Comparison of ENCODE assay signal across 36 mouse cellular contexts in the genomic region with DNA sequence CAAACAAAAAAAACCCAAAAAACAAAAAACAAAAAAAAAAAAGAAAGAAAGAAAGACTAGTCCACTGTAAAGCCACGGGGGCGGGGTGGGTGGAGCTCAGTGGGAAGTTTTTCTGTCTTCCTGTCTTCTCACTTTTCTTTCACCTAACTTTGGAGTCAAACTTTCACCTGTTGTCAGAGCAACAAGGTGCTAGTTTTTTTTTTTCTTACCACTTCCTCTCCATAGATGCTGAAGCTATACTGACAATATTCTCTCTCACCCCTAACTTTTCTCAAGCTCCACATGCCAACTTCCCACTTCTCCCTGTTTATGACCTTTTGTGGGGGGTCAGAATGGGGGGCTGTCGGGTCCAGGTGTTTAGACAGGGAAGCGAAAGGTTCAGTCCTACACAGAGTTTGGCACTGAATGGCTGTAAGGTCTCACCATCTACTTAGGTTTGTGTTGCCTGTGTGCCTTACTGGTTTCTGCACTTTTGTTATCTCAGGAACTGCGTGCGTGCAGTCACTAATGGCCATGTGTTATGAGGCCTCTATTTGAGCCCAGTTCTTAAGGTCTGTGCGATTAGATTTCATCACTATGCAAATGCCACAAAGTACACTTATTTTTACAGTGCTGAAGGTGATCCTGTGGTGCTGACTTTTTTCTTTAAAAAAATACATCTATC. TPM values are rescaled to one million over a fixed set of nuclear protein-coding genes. Genes with fewer than 3 reads are reported as not detected.
DNase-seq lines count a peak whose midpoint lies in the region; ATAC-seq and TF ChIP-seq lines count a peak whose summit lies in the region.
"Had no signal": no experiment of that assay in that cellular context is flagged by ENCODE, and none has a peak within 500 bp of the region (broad histone marks: within the 10 kb centered on the region; RNA-seq: fewer than 3 reads in every experiment).

No protein-coding gene starts in this region.

- peak; percentile 8 for DNase-seq in thymus, adult 2 months
- no peak for DNase-seq in thymus, adult 18-20 months
- peak; percentile 24 to 41 for DNase-seq in natural killer cell, adult 2 months (ENCODE audit: low spot score in 2 of 2)
- DNase-seq in thymus, postnatal 4 days, result peak; percentile 53
- DNase-seq in ovary, postnatal 14 days (ENCODE audit: low spot score), result no peak
- DNase-seq in urinary bladder, postnatal 25 days (ENCODE audit: low spot score), result no peak
- DNase-seq: adrenal gland, adult 2 months; cerebellum, adult 11 months; cerebellum, adult 9-10 months; heart, adult 2 months; heart, postnatal 4 days; kidney, adult 18-20 months; kidney, postnatal 36 days; liver, embryonic 13.5 days; lung, adult 18-20 months; lung, postnatal 4 days had no signal

- no peak overlapping the region for H3K4me3 ChIP-seq in thymus, adult 2 months (ENCODE audit: control insufficient read depth, insufficient read depth, low read length)
- H3K4me3 ChIP-seq: embryonic facial prominence, embryonic 13.5 days; forebrain, embryonic 10.5 days; forebrain, embryonic 15.5 days; heart, adult 2 months; heart, embryonic 12.5 days; hindbrain, embryonic 13.5 days; limb, embryonic 10.5 days; limb, embryonic 15.5 days; liver, embryonic 13.5 days; midbrain, embryonic 13.5 days; stomach, embryonic 15.5 days had no signal

- TF ChIP-seq POLR2A in thymus, adult 2 months (IDR thresholded peaks at IDR 0.05; ENCODE audit: control insufficient read depth, extremely low read depth, insufficient read depth, low read length, poor library complexity), result no peak

- no peaks in the 10 kb centered on the region for H3K36me3 ChIP-seq in thymus, adult 2 months (ENCODE audit: control insufficient read depth, insufficient read depth, low read length)
- H3K36me3 ChIP-seq: embryonic facial prominence, embryonic 13.5 days; forebrain, embryonic 10.5 days; forebrain, embryonic 15.5 days; G1E; heart, embryonic 12.5 days; hindbrain, embryonic 13.5 days; limb, embryonic 10.5 days; limb, embryonic 15.5 days; liver, embryonic 13.5 days; midbrain, embryonic 13.5 days; stomach, embryonic 15.5 days had no signal

- ATAC-seq in activated CD4-positive, CD25-positive, alpha-beta regulatory T cell, adult 4 months, result peak; percentile 94
- ATAC-seq in monocyte, adult 5-6 weeks (replicated peaks; ENCODE audit: insufficient number of reproducible peaks, low FRiP score, low TSS enrichment, poor library complexity, severe bottlenecking), result no peak
- ATAC-seq: forebrain, embryonic 15.5 days; lung, postnatal 0 days; midbrain, embryonic 13.5 days had no signal

- TF ChIP-seq CTCF in thymus, adult 2 months (IDR thresholded peaks at IDR 0.05; ENCODE audit: borderline replicate concordance, control insufficient read depth, extremely low read depth, insufficient read depth, low read length, poor library complexity), result no peak

- H3K4me1 ChIP-seq in thymus, adult 2 months (replicated peaks; ENCODE audit: control insufficient read depth, insufficient read depth, low read length), result peaks cover 5% of the 10 kb centered on the region
- H3K4me1 ChIP-seq: heart, embryonic 12.5 days; hindbrain, embryonic 13.5 days; limb, embryonic 15.5 days; liver, embryonic 13.5 days; stomach, embryonic 15.5 days had no signal

- peak overlapping the region; percentile 63; the same call in 1 of the 2 replicates for H3K27ac ChIP-seq in thymus, adult 2 months (ENCODE audit: control insufficient read depth, insufficient read depth, low read length)
- H3K27ac ChIP-seq: embryonic facial prominence, embryonic 13.5 days; forebrain, embryonic 10.5 days; forebrain, embryonic 15.5 days; heart, adult 2 months; hindbrain, embryonic 13.5 days; limb, embryonic 10.5 days; limb, embryonic 15.5 days; liver, embryonic 13.5 days; midbrain, embryonic 13.5 days; stomach, embryonic 15.5 days had no signal

- WGBS in thymus, adult 2 months, result 41% methylated on average over 7 of the region's 7 CpGs

- H3K27me3 ChIP-seq in thymus, adult 2 months (ENCODE audit: control insufficient read depth, insufficient read depth, low read length), result no peaks in the 10 kb centered on the region
- H3K27me3 ChIP-seq: embryonic facial prominence, embryonic 13.5 days; forebrain, embryonic 15.5 days; heart, embryonic 12.5 days; hindbrain, embryonic 13.5 days; limb, embryonic 15.5 days; liver, embryonic 13.5 days; midbrain, embryonic 13.5 days; stomach, embryonic 15.5 days had no signal

RNA-seq across cellular contexts. Expression of gene Crtam, which starts 7.2 kb away (rescaled TPM):
- 0.13 and 0.47 TPM in 2 replicates for polyA plus RNA-seq in thymus, adult 2 months (2012; rRNA removed)
- 1 to 10 TPM; 1.2 to 2.7 TPM for polyA plus RNA-seq in activated CD4-positive, CD25-positive, alpha-beta regulatory T cell, adult 4 months (2017; shearing (Covaris generic))
- 2.6 to 16.5 TPM (median 10.8 TPM) in 3 replicates for total RNA-seq in monocyte, adult 5-6 weeks (2017)
- total RNA-seq: adrenal gland, adult 2 months; gastrocnemius, adult 8-10 months; heart, adult 2 months; layer of hippocampus, adult 8-10 months had no signal
- polyA plus RNA-seq: adrenal gland, adult 2 months; forebrain, embryonic 15.5 days; G1E; heart, postnatal 0 days; neural tube, embryonic 11.5 days; stomach, embryonic 15.5 days had no signal

RNA-seq across cellular contexts. Expression of gene Jhy, which starts 33.3 kb away (rescaled TPM):
- polyA plus RNA-seq in thymus, adult 2 months (2012; rRNA removed), result not detected in 2 replicates
- not detected for polyA plus RNA-seq in activated CD4-positive, CD25-positive, alpha-beta regulatory T cell, adult 4 months (2017; shearing (Covaris generic))
- 3.8 TPM in 1 of 3 replicates, not detected in the others for total RNA-seq in monocyte, adult 5-6 weeks (2017)
- total RNA-seq: adrenal gland, adult 2 months; gastrocnemius, adult 8-10 months; gastrocnemius, postnatal 4 days; heart, adult 2 months; heart, postnatal 4 days; megakaryocyte-erythroid progenitor cell, adult 5-6 weeks; neutrophil, adult 5-6 weeks had no signal
- polyA plus RNA-seq: adrenal gland, adult 2 months; embryonic facial prominence, embryonic 13.5 days; G1E; heart, embryonic 12.5 days; heart, postnatal 0 days; limb, embryonic 15.5 days; liver, embryonic 13.5 days had no signal

Comparison
In these comparisons a context has a peak if more than half of its experiments do, and no peak if none do; other contexts are left out.
1. DNase-seq: peak in thymus, adult 2 months (single experiment), natural killer cell, adult 2 months (2 of 2) and thymus, postnatal 4 days (single experiment); none in thymus, adult 18-20 months (0 of 2), ovary, postnatal 14 days (single experiment) and urinary bladder, postnatal 25 days (single experiment).